Mouse (Mus musculus) liver, postnatal 0 days (tissue): ENCODE results near the gene I0C0044D17Rik.

ENCODE experiments used
- CTCF ChIP-seq: sonication (generic); IDR thresholded peaks from 2 replicates; pipeline ENCODE4 v1.5.1; 2016; ENCODE audit warnings: antibody characterized with exemption, low read depth
- EP300 ChIP-seq: IDR thresholded peaks from 2 replicates; pipeline ENCODE4 v1.6.1; 2016; ENCODE audit warnings: antibody characterized with exemption, low read depth, mild to moderate bottlenecking

DNA sequence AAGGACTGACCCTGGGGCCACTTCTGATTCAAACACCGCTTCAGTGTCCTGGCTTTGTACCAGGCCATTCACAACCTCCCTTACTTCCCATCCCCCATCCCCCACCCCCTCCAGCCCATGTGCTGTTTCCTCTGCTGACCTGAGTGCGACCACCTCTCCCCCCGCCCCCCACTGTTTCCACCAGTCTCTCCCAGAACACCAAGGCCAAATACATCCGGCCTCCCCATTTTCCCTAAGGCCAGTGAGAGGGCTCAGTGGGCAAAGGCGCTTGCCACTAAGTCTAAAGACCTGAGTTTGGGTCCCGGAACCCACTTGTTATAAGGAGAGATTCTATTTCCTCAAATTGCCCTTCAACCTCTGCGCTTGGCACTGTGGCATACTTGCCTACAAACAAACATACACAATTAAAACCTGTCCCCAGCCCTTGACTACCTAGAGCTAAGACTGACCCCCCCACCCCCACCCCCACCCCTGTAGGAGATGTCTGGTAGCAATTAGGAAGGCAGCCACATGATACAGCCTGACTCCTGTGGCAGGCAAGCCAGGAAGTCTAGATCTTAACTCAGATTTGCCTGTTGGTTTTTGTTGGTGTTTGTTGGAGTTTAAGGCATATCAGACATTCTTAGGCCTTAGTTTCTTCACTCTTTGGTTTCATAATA is 19.0 kb downstream of the I0C0044D17Rik start:
- no peak for TF ChIP-seq CTCF
- no peak for TF ChIP-seq EP300
